Mouse (Mus musculus): ENCODE measurements around the gene Fcna. TPM values are rescaled to one million over a fixed set of nuclear protein-coding genes. Genes with fewer than 3 reads are reported as not detected.

The Fcna gene
- polyA plus RNA-seq, 1 experiment = 0.14 TPM

- Histone ChIP-seq H3K36me3 (ENCODE audit: control insufficient read depth, insufficient read depth) (no peaks in the 10 kb centered on the region), H3K4me3 (ENCODE audit: insufficient read depth, poor library complexity, severe bottlenecking) (no peak overlapping the region), H3K79me3 (ENCODE audit: low read depth) (no peaks in the 10 kb centered on the region), H3K79me2 (ENCODE audit: control insufficient read depth, insufficient read depth) (no peaks in the 10 kb centered on the region), H3K27me3 (ENCODE audit: control insufficient read depth, insufficient read depth, insufficient read length) (peaks cover 3% of the 10 kb centered on the region), H3ac (ENCODE audit: control insufficient read depth, insufficient read length, low read depth) (no peak overlapping the region)
- TF ChIP-seq CTCF (IDR thresholded peaks at IDR 0.05; ENCODE audit: control insufficient read depth, insufficient read depth, insufficient read length) (no peak), MYOD1 (IDR thresholded peaks at IDR 0.05; ENCODE audit: control insufficient read depth, insufficient read length, low read depth) (peak; percentile 95), FOSL1 (IDR thresholded peaks at IDR 0.05; ENCODE audit: insufficient read depth, low read length, poor library complexity, severe bottlenecking) (peak; percentile 7), MAX (IDR thresholded peaks at IDR 0.05) (no peak), USF1 (IDR thresholded peaks at IDR 0.05; ENCODE audit: low read depth) (no peak), MYOG (IDR thresholded peaks at IDR 0.05; ENCODE audit: control insufficient read depth, extremely low read depth, insufficient read length) (no peak), CEBPB (IDR thresholded peaks at IDR 0.05; ENCODE audit: low read depth) (no peak)
Measured at GRCm38 (mm10) chr2:25661245-25661970, 33.6 kb upstream of the Fcna start.

- no peak overlapping the region for H3ac ChIP-seq (ENCODE audit: control insufficient read depth, insufficient read length, low read depth)
- no peaks in the 10 kb centered on the region for H3K79me3 ChIP-seq (ENCODE audit: low read depth)
- peaks cover 6% of the 10 kb centered on the region for H3K27me3 ChIP-seq (ENCODE audit: control insufficient read depth, insufficient read depth, insufficient read length)
- H3K79me2 ChIP-seq (ENCODE audit: control insufficient read depth, insufficient read depth) = no peaks in the 10 kb centered on the region
- H3K36me3 ChIP-seq (ENCODE audit: control insufficient read depth, insufficient read depth) = no peaks in the 10 kb centered on the region
- TF ChIP-seq USF1 (IDR thresholded peaks at IDR 0.05; ENCODE audit: low read depth) (no peak), FOSL1 (IDR thresholded peaks at IDR 0.05; ENCODE audit: insufficient read depth, low read length, poor library complexity, severe bottlenecking) (no peak), CEBPB (IDR thresholded peaks at IDR 0.05; ENCODE audit: low read depth) (no peak), CTCF (IDR thresholded peaks at IDR 0.05; ENCODE audit: control insufficient read depth, insufficient read depth, insufficient read length) (no peak), MAX (IDR thresholded peaks at IDR 0.05) (no peak), MYOG (IDR thresholded peaks at IDR 0.05; ENCODE audit: control insufficient read depth, extremely low read depth, insufficient read length) (no peak), MYOD1 (IDR thresholded peaks at IDR 0.05; ENCODE audit: control insufficient read depth, insufficient read length, low read depth) (no peak)
- no peak overlapping the region for H3K4me3 ChIP-seq (ENCODE audit: insufficient read depth, poor library complexity, severe bottlenecking)
Measured at GRCm38 (mm10) chr2:25660279-25660678, 32.4 kb upstream of the Fcna start.

GRCm38 (mm10) chr2:25657652-25658051, 29.8 kb upstream of the Fcna start, which contains the start of gene Lcn5:
TSS of gene Lcn5 (plus strand) at chr2:25657952.
- H3K27me3 ChIP-seq (ENCODE audit: control insufficient read depth, insufficient read depth, insufficient read length) = peaks cover 31% of the 10 kb centered on the region
- TF ChIP-seq MYOG (IDR thresholded peaks at IDR 0.05; ENCODE audit: control insufficient read depth, extremely low read depth, insufficient read length) (no peak), FOSL1 (IDR thresholded peaks at IDR 0.05; ENCODE audit: insufficient read depth, low read length, poor library complexity, severe bottlenecking) (no peak), USF1 (IDR thresholded peaks at IDR 0.05; ENCODE audit: low read depth) (no peak), CTCF (IDR thresholded peaks at IDR 0.05; ENCODE audit: control insufficient read depth, insufficient read depth, insufficient read length) (no peak), MAX (IDR thresholded peaks at IDR 0.05) (no peak), MYOD1 (IDR thresholded peaks at IDR 0.05; ENCODE audit: control insufficient read depth, insufficient read length, low read depth) (no peak), CEBPB (IDR thresholded peaks at IDR 0.05; ENCODE audit: low read depth) (no peak)
- no peaks in the 10 kb centered on the region for H3K79me2 ChIP-seq (ENCODE audit: control insufficient read depth, insufficient read depth)
- H3K36me3 ChIP-seq (ENCODE audit: control insufficient read depth, insufficient read depth) = no peaks in the 10 kb centered on the region
- H3ac ChIP-seq (ENCODE audit: control insufficient read depth, insufficient read length, low read depth) = no peak within 1 kb of the TSS
- H3K4me3 ChIP-seq (ENCODE audit: insufficient read depth, poor library complexity, severe bottlenecking) = no peak within 1 kb of the TSS
- no peaks in the 10 kb centered on the region for H3K79me3 ChIP-seq (ENCODE audit: low read depth)

DNA sequence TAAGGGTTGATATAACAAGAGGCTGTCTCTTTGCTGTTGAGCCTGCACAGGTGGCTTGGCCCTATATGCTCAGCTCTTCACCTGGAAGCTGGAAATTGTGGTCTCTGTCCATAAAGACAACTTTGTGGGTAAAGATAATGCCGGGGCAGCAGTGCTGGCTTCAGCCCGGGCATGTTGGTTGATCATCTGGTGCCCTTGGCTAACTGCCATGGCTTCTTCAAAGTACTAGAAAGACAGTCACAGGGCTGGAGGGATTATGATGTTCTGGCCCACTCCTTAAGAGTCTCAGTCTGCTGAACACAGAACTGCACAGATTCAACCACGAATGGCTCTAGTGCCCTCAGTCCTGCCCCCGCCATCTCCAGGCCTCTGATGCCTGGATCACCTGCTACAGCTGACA, 29.4 kb upstream of the Fcna start:
- no peak overlapping the region for H3K4me3 ChIP-seq (ENCODE audit: insufficient read depth, poor library complexity, severe bottlenecking)

DNA sequence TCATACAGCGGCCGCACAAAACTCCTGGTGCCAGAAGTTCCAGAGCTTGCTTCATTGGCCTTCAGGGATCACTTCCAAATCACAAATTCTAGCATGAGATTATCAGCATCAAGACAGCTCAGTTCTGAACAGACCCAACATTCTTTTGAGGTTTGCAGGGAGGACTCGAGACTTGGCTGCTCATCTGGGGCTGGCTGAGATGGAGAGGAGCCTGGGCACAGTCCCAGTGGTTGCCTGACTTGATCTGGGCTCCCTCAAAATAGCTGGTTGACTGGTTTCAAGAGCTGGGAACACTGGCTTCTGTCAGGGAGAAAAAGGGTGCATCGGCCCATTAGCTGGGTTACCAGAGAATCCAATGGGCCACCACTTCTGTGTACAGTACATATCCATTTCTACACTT, 28.9 kb upstream of the Fcna start:
- no peak overlapping the region for H3K4me3 ChIP-seq (ENCODE audit: insufficient read depth, poor library complexity, severe bottlenecking)
- no peak overlapping the region for H3ac ChIP-seq (ENCODE audit: control insufficient read depth, insufficient read length, low read depth)
- H3K79me3 ChIP-seq (ENCODE audit: low read depth) = no peaks in the 10 kb centered on the region
- TF ChIP-seq CTCF (IDR thresholded peaks at IDR 0.05; ENCODE audit: control insufficient read depth, insufficient read depth, insufficient read length) = no peak
- TF ChIP-seq MYOG (IDR thresholded peaks at IDR 0.05; ENCODE audit: control insufficient read depth, extremely low read depth, insufficient read length) = no peak
- TF ChIP-seq MYOD1 (IDR thresholded peaks at IDR 0.05; ENCODE audit: control insufficient read depth, insufficient read length, low read depth) = no peak
- no peak for TF ChIP-seq FOSL1 (IDR thresholded peaks at IDR 0.05; ENCODE audit: insufficient read depth, low read length, poor library complexity, severe bottlenecking)
- TF ChIP-seq CEBPB (IDR thresholded peaks at IDR 0.05; ENCODE audit: low read depth) = no peak
- no peak for TF ChIP-seq USF1 (IDR thresholded peaks at IDR 0.05; ENCODE audit: low read depth)
- no peak for TF ChIP-seq MAX (IDR thresholded peaks at IDR 0.05)
- no peaks in the 10 kb centered on the region for H3K36me3 ChIP-seq (ENCODE audit: control insufficient read depth, insufficient read depth)
- no peaks in the 10 kb centered on the region for H3K79me2 ChIP-seq (ENCODE audit: control insufficient read depth, insufficient read depth)
- H3K27me3 ChIP-seq (ENCODE audit: control insufficient read depth, insufficient read depth, insufficient read length) = peaks cover 32% of the 10 kb centered on the region

More for the DNA sequence above, 29.4 kb upstream of the Fcna start:
- Histone ChIP-seq H3ac (ENCODE audit: control insufficient read depth, insufficient read length, low read depth) (no peak overlapping the region), H3K27me3 (ENCODE audit: control insufficient read depth, insufficient read depth, insufficient read length) (peaks cover 32% of the 10 kb centered on the region), H3K36me3 (ENCODE audit: control insufficient read depth, insufficient read depth) (no peaks in the 10 kb centered on the region), H3K79me2 (ENCODE audit: control insufficient read depth, insufficient read depth) (no peaks in the 10 kb centered on the region), H3K79me3 (ENCODE audit: low read depth) (no peaks in the 10 kb centered on the region)
- no peak for TF ChIP-seq CTCF (IDR thresholded peaks at IDR 0.05; ENCODE audit: control insufficient read depth, insufficient read depth, insufficient read length)
- no peak for TF ChIP-seq MAX (IDR thresholded peaks at IDR 0.05)
- no peak for TF ChIP-seq CEBPB (IDR thresholded peaks at IDR 0.05; ENCODE audit: low read depth)
- no peak for TF ChIP-seq MYOD1 (IDR thresholded peaks at IDR 0.05; ENCODE audit: control insufficient read depth, insufficient read length, low read depth)
- no peak for TF ChIP-seq FOSL1 (IDR thresholded peaks at IDR 0.05; ENCODE audit: insufficient read depth, low read length, poor library complexity, severe bottlenecking)
- no peak for TF ChIP-seq USF1 (IDR thresholded peaks at IDR 0.05; ENCODE audit: low read depth)
